40 mouse cellular contexts compared by ENCODE assay signal in genomic region chr11:69153831-69154230, GRCm38 (mm10). TPM values are rescaled to one million over a fixed set of nuclear protein-coding genes. Genes with fewer than 3 reads are reported as not detected.
"Had no signal": no experiment of that assay in that cellular context is flagged by ENCODE, and none has a peak within 500 bp of the region (broad histone marks: within the 10 kb centered on the region; RNA-seq: fewer than 3 reads in every experiment).

No protein-coding gene starts in this region.

- H3K4me3 ChIP-seq: heart, embryonic 10.5 days; heart, embryonic 12.5 days; heart, embryonic 13.5 days; heart, embryonic 15.5 days; hindbrain, embryonic 10.5 days; hindbrain, embryonic 12.5 days; hindbrain, embryonic 13.5 days; hindbrain, embryonic 15.5 days; intestine, embryonic 15.5 days; kidney, embryonic 15.5 days; left cerebral cortex, adult 2 months had no signal

- H3K27ac ChIP-seq: heart, embryonic 10.5 days; heart, embryonic 13.5 days; heart, embryonic 15.5 days; hindbrain, embryonic 10.5 days; hindbrain, embryonic 12.5 days; hindbrain, embryonic 13.5 days; hindbrain, embryonic 14.5 days; hindbrain, embryonic 15.5 days; hindbrain, postnatal 0 days; intestine, embryonic 15.5 days; kidney, embryonic 15.5 days; kidney, postnatal 0 days; left cerebral cortex, adult 2 months had no signal

- DNase-seq: heart, postnatal 10 days; heart, postnatal 14 days; heart, postnatal 36 days; heart, postnatal 4 days; kidney, adult 11 months; kidney, adult 18-20 months; kidney, adult 2 months; kidney, adult 8-10 months; kidney, adult 9 months; kidney, postnatal 10 days; kidney, postnatal 14 days; kidney, postnatal 25 days; kidney, postnatal 36 days; kidney, postnatal 4 days; layer of hippocampus, adult 9-11 months had no signal

RNA-seq across cellular contexts. Expression of gene Alox12b, which starts 3.0 kb away (rescaled TPM):
- total RNA-seq: heart, adult 8-10 months; heart, postnatal 10 days; heart, postnatal 14 days; heart, postnatal 25 days; heart, postnatal 36 days; heart, postnatal 4 days; hematopoietic stem cell, adult 5-6 weeks had no signal
- polyA plus RNA-seq: heart, embryonic 10.5 days; heart, embryonic 11.5 days; heart, embryonic 12.5 days; heart, embryonic 13.5 days; heart, embryonic 14.5 days; heart, embryonic 16.5 days; heart, postnatal 0 days; hindbrain, embryonic 10.5 days; inflammation-experienced regulatory T-cells, adult 6 months had no signal

RNA-seq across cellular contexts. Expression of gene Aloxe3, which starts 28.1 kb away (rescaled TPM):
- total RNA-seq: heart, adult 8-10 months; heart, postnatal 10 days; heart, postnatal 14 days; heart, postnatal 25 days; heart, postnatal 36 days; hematopoietic stem cell, adult 5-6 weeks had no signal
- polyA plus RNA-seq: heart, postnatal 0 days had no signal

RNA-seq across cellular contexts. Expression of gene 9130213A22Rik, which starts 31.4 kb away (rescaled TPM):
- total RNA-seq: hematopoietic stem cell, adult 5-6 weeks had no signal
- polyA plus RNA-seq: hindbrain, embryonic 11.5 days had no signal

RNA-seq across cellular contexts. Expression of gene Hes7, which starts 33.6 kb away (rescaled TPM):
- total RNA-seq: heart, postnatal 36 days; hematopoietic stem cell, adult 5-6 weeks had no signal
- polyA plus RNA-seq: inflammation-experienced regulatory T-cells, adult 6 months had no signal

RNA-seq across cellular contexts. Expression of gene Alox8, which starts 43.8 kb away (rescaled TPM):
- polyA plus RNA-seq: hindbrain, embryonic 10.5 days; hindbrain, embryonic 11.5 days; intestine, postnatal 0 days; large intestine, adult 2 months had no signal
